Mouse (Mus musculus) CH12.LX (cell line): ENCODE measurements around the gene Notch3. TPM values are rescaled to one million over a fixed set of nuclear protein-coding genes. Genes with fewer than 3 reads are reported as not detected.
"Not testable (repeated sequence)": the region's sequence is repeated elsewhere in the genome, so short reads cannot be mapped to it uniquely, and the experiment has no call there.

Experiments
- DNase-seq: peaks from one replicate; pipeline ENCODE4 v3.0.0-alpha.2; 2013; ENCODE audit errors: extremely low read depth
- H3K27ac ChIP-seq: 2 replicates; pipeline ENCODE4 v1.5.1; 2012; ENCODE audit warnings: low read depth, mild to moderate bottlenecking, control low read depth, moderate library complexity; ENCODE audit not compliant: insufficient read depth
- H3K27me3 ChIP-seq: replicated peaks from 2 replicates; pipeline ENCODE3; 2012; ENCODE audit warnings: inconsistent platforms
- H3K36me3 ChIP-seq, 2 experiments: replicated peaks in 1 of 2; 2 replicates each; pipeline versions ENCODE3 to v1.6.1; 2012; ENCODE audit warnings: inconsistent platforms in 1 of 2, low read length in 1 of 2, mild to moderate bottlenecking in 1 of 2, mixed read lengths in 1 of 2, moderate library complexity in 1 of 2; ENCODE audit not compliant: control insufficient read depth in 1 of 2, insufficient read depth in 1 of 2
- H3K4me1 ChIP-seq, 2 experiments: 2 replicates each; pipeline ENCODE4 v1.6.1; 2012; ENCODE audit warnings: inconsistent platforms in 1 of 2, moderate library complexity in 1 of 2; ENCODE audit not compliant: insufficient read depth in 2 of 2, control insufficient read depth in 1 of 2
- H3K4me2 ChIP-seq: 2 replicates; pipeline ENCODE4 v1.6.1; 2012; ENCODE audit warnings: low read depth, mild to moderate bottlenecking, control low read depth; ENCODE audit not compliant: poor library complexity, insufficient read depth, severe bottlenecking
- H3K4me3 ChIP-seq, 3 experiments: fragments of 150-350 bp in 1 of 3; sonication (generic) in 1 of 3; replicated peaks in 1 of 3; 2 replicates each; pipeline versions ENCODE3 to v1.5.1; 2011 to 2012; ENCODE audit warnings: low read depth in 2 of 3, low read length in 2 of 3, mild to moderate bottlenecking in 2 of 3, moderate library complexity in 2 of 3, control low read depth in 1 of 3, improper control_type of control experiment in 1 of 3, inconsistent platforms in 1 of 3, mixed read lengths in 1 of 3; ENCODE audit not compliant: poor library complexity in 1 of 3
- H3K79me2 ChIP-seq: replicated peaks from 2 replicates; pipeline ENCODE4 v1.6.1; 2012; ENCODE audit warnings: mild to moderate bottlenecking, moderate library complexity; ENCODE audit not compliant: control insufficient read depth, poor library complexity, insufficient read depth, severe bottlenecking; ENCODE audit errors: extremely low read depth
- H3K9ac ChIP-seq: 2 replicates; pipeline ENCODE4 v1.6.1; 2012; ENCODE audit warnings: low read depth, mild to moderate bottlenecking, control low read depth, moderate library complexity; ENCODE audit not compliant: insufficient read depth
- H3K9me3 ChIP-seq: replicated peaks from 2 replicates; pipeline ENCODE3; 2012; ENCODE audit warnings: low read length, inconsistent platforms, mixed read lengths
- CHD2 ChIP-seq: IDR thresholded peaks from 2 replicates; pipeline ENCODE4 v1.6.1; 2011; ENCODE audit warnings: low read length, improper control_type of control experiment
- GABPA ChIP-seq: IDR thresholded peaks from 2 replicates; pipeline ENCODE4 v1.6.1; 2012; ENCODE audit warnings: low read depth, low read length, improper control_type of control experiment, inconsistent platforms; ENCODE audit not compliant: insufficient replicate concordance
- MEF2A ChIP-seq: IDR thresholded peaks from 2 replicates; pipeline ENCODE4 v1.6.1; 2014; ENCODE audit warnings: low read depth, mild to moderate bottlenecking, inconsistent platforms, low read length, improper control_type of control experiment, borderline replicate concordance
- MYC ChIP-seq: IDR thresholded peaks from 2 replicates; pipeline ENCODE4 v1.6.1; 2011; ENCODE audit warnings: low read depth, mild to moderate bottlenecking, improper control_type of control experiment, low read length
- POLR2A ChIP-seq: IDR thresholded peaks from 2 replicates; pipeline ENCODE4 v1.6.1; 2011; ENCODE audit warnings: low read depth, mild to moderate bottlenecking, improper control_type of control experiment, low read length
- POLR2AphosphoS2 ChIP-seq: IDR thresholded peaks from 2 replicates; pipeline ENCODE4 v1.6.1; 2011; ENCODE audit warnings: low read depth, low read length, improper control_type of control experiment
- SMC3 ChIP-seq: IDR thresholded peaks from 2 replicates; pipeline ENCODE4 v1.6.1; 2011; ENCODE audit warnings: low read depth, low read length, improper control_type of control experiment
- TBP ChIP-seq: conservative IDR thresholded peaks from 2 replicates; pipeline ENCODE4 v1.6.1; 2011; ENCODE audit warnings: low read depth, low read length, improper control_type of control experiment
- TCF12 ChIP-seq: IDR thresholded peaks from 2 replicates; pipeline ENCODE4 v1.6.1; 2014; ENCODE audit warnings: low read depth, mild to moderate bottlenecking, inconsistent platforms, low read length, improper control_type of control experiment
- ZKSCAN1 ChIP-seq: IDR thresholded peaks from 2 replicates; pipeline ENCODE4 v1.6.1; 2012; ENCODE audit warnings: low read depth, inconsistent platforms, low read length, improper control_type of control experiment, borderline replicate concordance
- ZMIZ1 ChIP-seq: IDR thresholded peaks from 2 replicates; pipeline ENCODE4 v1.6.1; 2012; ENCODE audit warnings: low read depth, mild to moderate bottlenecking, inconsistent platforms, low read length, improper control_type of control experiment
- ZNF384 ChIP-seq: IDR thresholded peaks from 2 replicates; pipeline ENCODE4 v1.6.1; 2012; ENCODE audit warnings: low read depth, low read length, improper control_type of control experiment, inconsistent platforms
- dilution Hi-C: fragments of 300-500 bp; cut with MboI; formaldehyde crosslinking; loops from 2 replicates; pipeline ENCODE4 v1.14.3; 2020; ENCODE audit warnings: low sequenced_read_pairs; ENCODE audit not compliant: extremely low pct_unique_long_range_greater_than_20kb, extremely low pct_ligation_motif_present
- in situ Hi-C: fragments of 300-500 bp; cut with MboI; formaldehyde crosslinking; loops from 3 replicates; pipeline ENCODE4 v1.14.3; 2019; ENCODE audit warnings: low sequenced_read_pairs, low pct_ligation_motif_present, low pct_unique_long_range_greater_than_20kb, mixed read lengths
- polyA plus RNA-seq: library from polyadenylated mRNA; unstranded; fragments of >175 nt; gene quantifications from 2 replicates; pipeline ENCODE4 v1.2.1, GENCODE M21; 2012; ENCODE audit warnings: low read depth; ENCODE audit not compliant: insufficient read length
- total RNA-seq, 2 experiments: library from RNA; depleted of rRNA; stranded (reverse); fragments of 300-350 nt in 1 of 2; fragments of >200 nt in 1 of 2; gene quantifications; 2 replicates each; pipeline ENCODE4 v1.2.3; 2012 to 2014

The Notch3 gene
- total RNA-seq (2012; rRNA removed): 0.08 and 0.17 TPM in 2 replicates
- total RNA-seq (2014; rRNA removed): not detected in 2 replicates
- not detected in 2 replicates for polyA plus RNA-seq

GRCm38 (mm10) chr17:32166687-32167086 is at the start of gene Notch3:
Notch3 (minus strand) TSS chr17:32166852.
- Histone ChIP-seq H3K4me1 (peaks cover 27 to 31% of the 10 kb centered on the region in 2 experiments), H3K4me2 (peak within 1 kb of the TSS; percentile 99), H3K27me3 (peaks cover 24% of the 10 kb centered on the region), H3K27ac (no peak within 1 kb of the TSS), H3K9ac (no peak within 1 kb of the TSS), H3K9me3 (peaks cover 3% of the 10 kb centered on the region), H3K36me3 (no peaks in the 10 kb centered on the region), H3K4me3 (peak within 1 kb of the TSS in 1 of 3 experiments; percentile 34), H3K79me2 (no peaks in the 10 kb centered on the region)
- dilution Hi-C loops: no loop called here
- in situ Hi-C loops: no loop called here
- no peak for TF ChIP-seq MEF2A
- no peak for TF ChIP-seq TBP
- TF ChIP-seq ZKSCAN1: no peak
- TF ChIP-seq CHD2: no peak
- TF ChIP-seq SMC3: no peak
- TF ChIP-seq GABPA: no peak
- no peak for TF ChIP-seq ZNF384
- no peak for TF ChIP-seq POLR2AphosphoS2
- TF ChIP-seq MYC: no peak
- TF ChIP-seq ZMIZ1: no peak
- TF ChIP-seq POLR2A: no peak
- no peak for TF ChIP-seq TCF12
- DNase-seq: no peak

- H3K9ac ChIP-seq, H3K4me1 ChIP-seq, dilution Hi-C loops, H3K4me2 ChIP-seq, DNase-seq, in situ Hi-C loops, H3K9me3 ChIP-seq, H3K79me2 ChIP-seq, H3K4me3 ChIP-seq, H3K27ac ChIP-seq, H3K27me3 ChIP-seq: not testable (repeated sequence)
- TF ChIP-seq ZNF384: peak; percentile 45
- peaks cover 75 to 90% of the 10 kb centered on the region in 2 experiments for H3K36me3 ChIP-seq
These were observed 48.9 kb upstream of the Notch3 start for GRCm38 (mm10) chr17:32215587-32215986.

DNA sequence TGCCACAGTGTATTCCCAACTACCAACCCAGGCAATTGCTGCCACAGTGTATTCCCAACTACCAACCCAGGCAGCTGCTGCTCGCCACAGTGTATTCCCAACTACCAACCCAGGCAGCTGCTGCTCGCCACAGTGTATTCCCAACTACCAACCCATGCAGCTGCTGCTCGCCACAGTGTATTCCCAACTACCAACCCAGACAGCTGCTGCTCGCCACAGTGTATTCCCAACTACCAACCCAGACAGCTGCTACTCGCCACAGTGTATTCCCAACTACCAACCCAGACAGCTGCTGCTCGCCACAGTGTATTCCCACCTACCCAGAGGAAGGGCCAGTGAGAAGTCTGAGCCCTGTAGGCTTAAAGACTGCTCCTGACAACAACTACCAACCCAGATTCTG is 44.9 kb upstream of the Notch3 start:
- H3K9me3 ChIP-seq, H3K27ac ChIP-seq, H3K9ac ChIP-seq, in situ Hi-C loops, H3K4me2 ChIP-seq, H3K4me1 ChIP-seq, DNase-seq, H3K4me3 ChIP-seq, H3K79me2 ChIP-seq, dilution Hi-C loops, H3K27me3 ChIP-seq: not testable (repeated sequence)
- H3K36me3 ChIP-seq: peaks cover 86 to 95% of the 10 kb centered on the region in 2 experiments
